Mouse (Mus musculus) hindbrain, postnatal 0 days (tissue): ENCODE data around the gene Hba-x. TPM values are rescaled to one million over a fixed set of nuclear protein-coding genes. Genes with fewer than 3 reads are reported as not detected.

Experiments
- ATAC-seq: fragments of 200-750 bp; cut with Nextera tagmentation; 2 replicates; pipeline ENCODE4 v1.8.0; 2017; ENCODE audit warnings: mild to moderate bottlenecking, moderate TSS enrichment, moderate library complexity
- DNase-seq: peaks from one replicate; pipeline ENCODE4 v3.0.0-alpha.2; 2015; ENCODE audit warnings: low spot score
- H3K27ac ChIP-seq: fragments of 300-500 bp; sonication (generic); 2 replicates; pipeline ENCODE4 v1.5.1; 2014; ENCODE audit warnings: mild to moderate bottlenecking
- H3K27me3 ChIP-seq: fragments of 300-500 bp; sonication (generic); 2 replicates; pipeline ENCODE4 v1.6.1; 2014; ENCODE audit warnings: low read length, mixed read lengths; ENCODE audit not compliant: insufficient read depth
- H3K36me3 ChIP-seq: fragments of 300-500 bp; sonication (generic); 2 replicates; pipeline ENCODE4 v1.6.1; 2014; ENCODE audit warnings: low read length, mixed read lengths; ENCODE audit not compliant: insufficient read depth
- H3K4me1 ChIP-seq: fragments of 300-500 bp; sonication (generic); 2 replicates; pipeline ENCODE4 v1.6.1; 2014; ENCODE audit warnings: antibody characterized with exemption, low read length, mixed read lengths; ENCODE audit not compliant: insufficient read depth
- H3K4me2 ChIP-seq: fragments of 300-500 bp; sonication (generic); 2 replicates; pipeline ENCODE4 v1.6.1; 2014; ENCODE audit warnings: low read depth, mild to moderate bottlenecking, low read length, moderate library complexity, mixed read lengths
- H3K4me3 ChIP-seq: fragments of 300-500 bp; sonication (generic); 2 replicates; pipeline ENCODE4 v1.5.1; 2014; ENCODE audit warnings: low read length
- H3K9ac ChIP-seq: fragments of 300-500 bp; sonication (generic); replicated peaks from 2 replicates; pipeline ENCODE4 v1.6.1; 2014; ENCODE audit warnings: mild to moderate bottlenecking, low read length, moderate library complexity, mixed read lengths
- H3K9me3 ChIP-seq: fragments of 300-500 bp; sonication (generic); 2 replicates; pipeline ENCODE4 v1.6.1; 2016; ENCODE audit warnings: low read length, mixed read lengths
- CTCF ChIP-seq: IDR thresholded peaks from 2 replicates; pipeline ENCODE4 v1.5.1; 2016; ENCODE audit warnings: antibody characterized with exemption, control low read depth, low read depth
- WGBS: fragments of 180-500 bp; shearing (Covaris S2); extraction: QIAGEN DNeasy Blood & Tissue Kit; methylation state at CpG from one replicate; pipeline ENCODE4 v1.1.7; 2014; 5-methylcytosine and 5-hydroxymethylcytosine counted together
- polyA plus RNA-seq: library from polyadenylated mRNA; unstranded; fragments of >200 nt; fragmentation: Nextera tagmentation; extraction: Ambion mirVana; gene quantifications from 2 replicates; pipeline ENCODE4 v1.2.1, GENCODE M21; 2015
- total RNA-seq: library from RNA; depleted of rRNA; stranded (reverse); fragments of >200 nt; gene quantifications from 2 replicates; pipeline ENCODE4 v1.2.3, GENCODE M21; 2014

Hba-x gene
- total and polyA plus RNA-seq, 2 experiments from 2014 or later = not detected

DNA sequence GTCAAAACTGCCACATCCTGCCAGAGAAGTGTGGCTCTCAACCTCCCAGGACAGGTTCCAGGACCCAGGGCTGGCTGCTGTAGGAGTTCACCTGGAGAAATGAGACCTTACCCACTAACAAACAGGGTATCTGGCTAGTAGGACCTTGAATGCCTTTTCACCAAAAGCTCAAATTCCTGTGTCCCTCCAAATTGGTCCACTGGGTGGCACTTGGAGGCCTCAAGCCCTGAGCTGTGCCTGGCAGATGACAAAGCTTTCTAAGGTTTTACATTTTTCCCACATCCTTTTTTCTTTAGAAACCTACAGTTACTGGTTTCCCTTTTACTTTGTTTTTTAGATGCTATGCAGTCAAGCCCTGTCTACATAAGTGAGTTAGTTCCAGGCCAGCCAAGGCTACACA, 29.1 kb upstream of the Hba-x start:
- ATAC-seq (no peak), DNase-seq (peak; percentile 28)
- H3K9ac ChIP-seq = no peak overlapping the region
- no peaks in the 10 kb centered on the region for H3K9me3 ChIP-seq
- no peak overlapping the region for H3K4me2 ChIP-seq
- H3K27me3 ChIP-seq = no peaks in the 10 kb centered on the region
- TF ChIP-seq CTCF = peak; percentile 55
- no peak overlapping the region for H3K27ac ChIP-seq
- no peak overlapping the region for H3K4me3 ChIP-seq
- H3K4me1 ChIP-seq = no peaks in the 10 kb centered on the region
- H3K36me3 ChIP-seq = peaks cover 35% of the 10 kb centered on the region

DNA sequence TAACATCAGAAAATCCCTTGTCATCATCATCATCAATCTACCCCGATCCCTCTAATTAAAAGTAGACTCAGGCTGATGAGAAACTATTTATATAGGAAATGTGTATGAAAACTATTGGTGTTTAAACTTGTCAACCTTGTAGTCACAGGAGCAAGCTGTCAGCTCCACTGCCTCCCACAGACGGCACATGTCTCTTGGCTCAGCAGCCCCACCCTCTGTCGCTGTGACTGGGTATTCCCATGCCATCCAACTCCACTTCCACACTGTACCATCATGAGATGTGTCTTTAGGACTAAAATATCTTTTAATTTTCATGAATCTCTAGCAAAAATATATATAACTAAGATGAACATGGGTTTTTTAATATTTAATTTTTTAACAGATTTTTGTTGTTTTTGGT, 27.9 kb upstream of the Hba-x start:
- no peak overlapping the region for H3K27ac ChIP-seq
- WGBS = 81% methylated on average over 3 of the region's 3 CpGs
- H3K4me1 ChIP-seq = no peaks in the 10 kb centered on the region
- H3K27me3 ChIP-seq = no peaks in the 10 kb centered on the region
- DNase-seq = no peak
- no peak overlapping the region for H3K4me2 ChIP-seq
- no peaks in the 10 kb centered on the region for H3K9me3 ChIP-seq
- no peak overlapping the region for H3K9ac ChIP-seq
- no peak overlapping the region for H3K4me3 ChIP-seq
- no peak for TF ChIP-seq CTCF
- no peak for ATAC-seq
- H3K36me3 ChIP-seq = peaks cover 42% of the 10 kb centered on the region

DNA sequence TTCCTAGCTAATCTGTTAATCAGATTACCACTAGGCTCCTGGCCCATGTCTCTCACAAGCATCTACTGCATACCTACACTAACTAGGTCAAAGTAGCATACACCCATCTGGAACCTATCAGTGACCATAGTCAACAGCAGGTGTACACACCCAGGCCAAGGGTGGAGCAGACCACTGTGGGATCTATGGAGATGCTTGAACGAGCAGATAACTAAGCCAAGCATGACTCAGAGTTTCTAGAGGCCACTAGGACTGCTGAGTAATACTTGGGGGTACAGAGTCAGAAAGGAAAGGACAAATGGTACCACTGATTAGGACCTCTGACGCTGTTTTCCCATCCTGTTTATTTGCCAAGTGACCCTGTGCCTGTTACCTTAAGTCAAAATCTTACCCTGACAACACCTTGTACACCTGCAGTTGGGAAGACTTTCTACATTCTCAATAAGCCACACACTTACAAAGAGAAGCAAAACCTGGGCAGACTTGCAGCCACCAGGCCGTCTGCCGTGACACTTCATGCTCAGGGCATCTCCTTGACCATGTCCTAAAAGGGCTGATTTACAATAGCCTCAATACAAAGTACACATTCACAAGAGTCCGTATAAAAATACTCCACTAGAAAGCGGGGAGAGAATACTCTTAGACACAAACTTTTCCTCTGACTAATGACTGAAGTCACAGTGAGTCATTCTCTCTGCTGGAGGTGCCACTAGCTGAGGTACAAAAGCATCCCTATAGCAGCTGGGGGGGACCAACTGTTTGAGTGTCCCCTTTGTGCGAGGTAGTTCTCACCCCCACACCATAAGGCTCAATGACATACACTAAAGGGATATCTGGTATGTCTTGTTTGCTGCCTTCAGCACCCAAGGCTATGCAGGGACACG, 25.1 kb upstream of the Hba-x start:
- Histone ChIP-seq H3K36me3 (peaks cover 42% of the 10 kb centered on the region), H3K4me1 (no peaks in the 10 kb centered on the region), H3K27ac (no peak overlapping the region), H3K9me3 (no peaks in the 10 kb centered on the region), H3K4me2 (no peak overlapping the region), H3K4me3 (no peak overlapping the region), H3K27me3 (no peaks in the 10 kb centered on the region), H3K9ac (no peak overlapping the region)
- WGBS = 90% methylated on average over 8 of the region's 8 CpGs
- no peak for TF ChIP-seq CTCF
- DNase-seq = no peak
- no peak for ATAC-seq

- Histone ChIP-seq H3K4me2 (no peak overlapping the region), H3K36me3 (peaks cover 25% of the 10 kb centered on the region), H3K27me3 (no peaks in the 10 kb centered on the region), H3K4me1 (no peaks in the 10 kb centered on the region), H3K4me3 (no peak overlapping the region), H3K9ac (no peak overlapping the region), H3K9me3 (no peaks in the 10 kb centered on the region), H3K27ac (no peak overlapping the region)
- ATAC-seq (no peak), DNase-seq (no peak)
- 90% methylated on average over 1 of the region's 1 CpGs for WGBS
- TF ChIP-seq CTCF = no peak
Measured at GRCm38 (mm10) chr11:32253121-32253520, 23.1 kb upstream of the Hba-x start.

- no peak for TF ChIP-seq CTCF
- no peaks in the 10 kb centered on the region for H3K4me1 ChIP-seq
- ATAC-seq (no peak), DNase-seq (no peak)
- no peak overlapping the region for H3K4me3 ChIP-seq
- H3K4me2 ChIP-seq = no peak overlapping the region
- no peak overlapping the region for H3K27ac ChIP-seq
- no peaks in the 10 kb centered on the region for H3K27me3 ChIP-seq
- H3K9me3 ChIP-seq = no peaks in the 10 kb centered on the region
- H3K9ac ChIP-seq = no peak overlapping the region
- WGBS = 93% methylated on average over 1 of the region's 1 CpGs
- peaks cover 10% of the 10 kb centered on the region; the same call in 1 of the 2 replicates for H3K36me3 ChIP-seq
Measured at GRCm38 (mm10) chr11:32256146-32256545, 20.1 kb upstream of the Hba-x start.

DNA sequence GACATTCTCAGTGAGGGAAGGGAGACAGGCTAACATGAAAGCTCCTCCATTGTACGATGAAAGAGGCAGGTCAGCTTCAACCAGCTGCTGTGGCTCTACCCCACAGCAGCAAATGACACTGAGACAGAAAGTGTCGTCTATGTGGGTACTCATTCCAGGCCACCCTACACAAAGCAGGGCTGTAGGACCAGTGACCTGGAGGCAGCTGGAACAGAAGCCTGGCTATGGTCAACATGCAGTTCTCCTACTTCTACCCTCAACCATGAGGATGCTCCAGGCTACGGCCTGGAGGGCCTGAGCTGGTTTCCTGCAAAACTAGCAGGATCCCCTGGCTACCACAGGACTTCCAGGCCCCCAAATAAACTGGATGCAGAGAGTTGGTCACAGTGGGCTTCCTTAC, 19.6 kb upstream of the Hba-x start:
- ATAC-seq = no peak
- no peak for DNase-seq
- no peak overlapping the region for H3K4me3 ChIP-seq
- H3K9ac ChIP-seq = no peak overlapping the region
- WGBS = 94% methylated on average over 3 of the region's 3 CpGs
- no peak for TF ChIP-seq CTCF
- no peak overlapping the region for H3K27ac ChIP-seq
- H3K4me1 ChIP-seq = no peaks in the 10 kb centered on the region
- no peaks in the 10 kb centered on the region for H3K9me3 ChIP-seq
- no peak overlapping the region for H3K4me2 ChIP-seq
- no peaks in the 10 kb centered on the region for H3K27me3 ChIP-seq
- peaks cover 9% of the 10 kb centered on the region; the same call in 1 of the 2 replicates for H3K36me3 ChIP-seq
